In the genomic region with DNA sequence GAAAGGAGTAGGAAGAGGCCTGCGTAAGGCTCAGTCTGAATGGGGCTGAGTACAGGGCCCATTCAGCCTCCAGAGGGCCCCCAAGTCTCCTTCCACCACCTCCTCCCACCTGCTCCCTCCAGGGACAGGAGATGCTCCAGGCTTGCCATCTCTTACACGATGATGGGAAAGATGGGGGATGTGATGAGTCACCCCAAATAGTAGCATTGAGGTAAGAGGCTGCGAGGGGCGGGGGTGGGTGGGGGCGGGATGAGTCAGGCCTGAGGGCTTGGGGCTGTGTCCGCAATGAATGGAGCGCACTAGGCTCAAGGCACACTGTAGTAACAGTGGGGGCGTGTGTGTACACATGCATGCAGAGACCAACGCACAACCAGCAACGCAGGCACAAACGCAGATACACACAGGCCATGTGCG, we compare ENCODE assay signal across 10 mouse cellular contexts. TPM values are rescaled to one million over a fixed set of nuclear protein-coding genes. Genes with fewer than 3 reads are reported as not detected.
DNase-seq lines count a peak whose midpoint lies in the region; ATAC-seq and TF ChIP-seq lines count a peak whose summit lies in the region.
"Had no signal": no experiment of that assay in that cellular context is flagged by ENCODE, and none has a peak within 500 bp of the region (broad histone marks: within the 10 kb centered on the region; RNA-seq: fewer than 3 reads in every experiment).

No protein-coding gene starts in this region.

- H3K27ac ChIP-seq in forebrain, postnatal 0 days (ENCODE audit: low read depth, low read length) = no peak overlapping the region
- no peak overlapping the region for H3K27ac ChIP-seq in forebrain, embryonic 12.5 days
- H3K27ac ChIP-seq: heart, embryonic 13.5 days had no signal

- H3K27me3 ChIP-seq in forebrain, postnatal 0 days (ENCODE audit: insufficient read depth, low read length) = no peaks in the 10 kb centered on the region
- H3K27me3 ChIP-seq in forebrain, embryonic 12.5 days = no peaks in the 10 kb centered on the region; the same call in 1 of the 2 replicates
- H3K27me3 ChIP-seq: heart, embryonic 13.5 days had no signal

- no peaks in the 10 kb centered on the region for H3K9me3 ChIP-seq in forebrain, postnatal 0 days (ENCODE audit: low read length)
- H3K9me3 ChIP-seq in forebrain, embryonic 12.5 days = no peaks in the 10 kb centered on the region
- H3K9me3 ChIP-seq: heart, embryonic 13.5 days had no signal

- no peaks in the 10 kb centered on the region for H3K4me1 ChIP-seq in forebrain, postnatal 0 days (ENCODE audit: insufficient read depth)
- H3K4me1 ChIP-seq in forebrain, embryonic 12.5 days = 0 out of 2 replicates have a peak, but pooled peaks cover 2% of the 10 kb centered on the region

- peak; percentile 66; the same call in 1 of the 2 replicates for ATAC-seq in forebrain, postnatal 0 days
- ATAC-seq in forebrain, embryonic 12.5 days (ENCODE audit: low FRiP score) = no peak
- ATAC-seq: CD4-positive, CD25-positive, alpha-beta regulatory T cell, adult 4 months had no signal

- DNase-seq in forebrain, postnatal 0 days = no peak
- peak; percentile 64 to 80 for DNase-seq in left cerebral cortex, adult 18-20 months (ENCODE audit: low spot score in 2 of 2)
- DNase-seq in left cerebral cortex, postnatal 10 days (ENCODE audit: extremely low spot score in 1 of 2, low spot score in 2 of 2) = no peak
- peak; percentile 65 for DNase-seq in Muller cell, postnatal 12 days (ENCODE audit: inconsistent ontology term)
- peak; percentile 64 for DNase-seq in right cerebral cortex, postnatal 25 days
- DNase-seq in adrenal gland, adult 2 months = no peak
- DNase-seq in spleen, postnatal 10 days (ENCODE audit: low spot score in 2 of 2) = no peak

- H3K4me3 ChIP-seq in forebrain, postnatal 0 days (ENCODE audit: low read depth, low read length) = no peak overlapping the region
- H3K4me3 ChIP-seq in forebrain, embryonic 12.5 days (replicated peaks) = no peak overlapping the region
- H3K4me3 ChIP-seq: heart, embryonic 13.5 days had no signal

- H3K36me3 ChIP-seq in forebrain, postnatal 0 days (ENCODE audit: insufficient read depth) = peaks cover 96% of the 10 kb centered on the region
- peaks cover 97% of the 10 kb centered on the region for H3K36me3 ChIP-seq in forebrain, embryonic 12.5 days (replicated peaks)

- intact Hi-C loops in left cerebral cortex, postnatal 10 days (cut with DNase I) = no loop called here

- H3K9ac ChIP-seq in forebrain, postnatal 0 days = no peak overlapping the region
- no peak overlapping the region for H3K9ac ChIP-seq in forebrain, embryonic 12.5 days
- H3K9ac ChIP-seq: heart, embryonic 13.5 days had no signal

- no peak overlapping the region for H3K4me2 ChIP-seq in forebrain, postnatal 0 days (ENCODE audit: low read depth)
- no peak overlapping the region for H3K4me2 ChIP-seq in forebrain, embryonic 12.5 days
- H3K4me2 ChIP-seq: heart, embryonic 13.5 days had no signal

- 77% methylated on average over 12 of the region's 12 CpGs for WGBS in forebrain, postnatal 0 days
- WGBS in forebrain, embryonic 12.5 days = 79% methylated on average over 12 of the region's 12 CpGs

- TF ChIP-seq CTCF in forebrain, postnatal 0 days (IDR thresholded peaks at IDR 0.05; ENCODE audit: low read depth) = peak; percentile 43; the same call in 1 of the 2 replicates

RNA-seq across cellular contexts. Expression of gene G6pc3, which starts 12.0 kb away (rescaled TPM):
- total RNA-seq in forebrain, postnatal 0 days (2014; rRNA removed) = 27.3 and 32.1 TPM in 2 replicates
- 27.4 and 32.0 TPM in 2 replicates for polyA plus RNA-seq in forebrain, postnatal 0 days (2015; fragmentation: Nextera tagmentation; extraction: Ambion mirVana)
- 26.6 and 28.3 TPM in 2 replicates for polyA plus RNA-seq in forebrain, embryonic 12.5 days (2016; fragmentation: Nextera tagmentation; extraction: Ambion mirVana)
- 10 to 100 TPM; 67.9 to 68.2 TPM for total RNA-seq in left cerebral cortex, adult 18-20 months (2021)
- 10 to 100 TPM; 43.8 to 45.0 TPM for total RNA-seq in left cerebral cortex, postnatal 10 days (2021)
- 100 to 1,000 TPM; 140 to 149 TPM for total RNA-seq in adrenal gland, adult 2 months (2021)
- polyA plus RNA-seq in adrenal gland, adult 2 months (2012; rRNA removed) = 254 and 297 TPM in 2 replicates

RNA-seq across cellular contexts. Expression of gene Lsm12, which starts 16.3 kb away (rescaled TPM):
- 76.7 and 86.4 TPM in 2 replicates for total RNA-seq in forebrain, postnatal 0 days (2014; rRNA removed)
- 145 and 154 TPM in 2 replicates for polyA plus RNA-seq in forebrain, postnatal 0 days (2015; fragmentation: Nextera tagmentation; extraction: Ambion mirVana)
- 136 and 139 TPM in 2 replicates for polyA plus RNA-seq in forebrain, embryonic 12.5 days (2016; fragmentation: Nextera tagmentation; extraction: Ambion mirVana)
- total RNA-seq in left cerebral cortex, adult 18-20 months (2021) = 10 to 100 TPM; 55.0 to 64.2 TPM
- total RNA-seq in left cerebral cortex, postnatal 10 days (2021) = 10 to 100 TPM; 67.6 to 72.3 TPM
- total RNA-seq in adrenal gland, adult 2 months (2021) = 100 to 1,000 TPM in 1 of 2 experiments, 10 to 100 TPM in 1; 82.6 to 108 TPM
- polyA plus RNA-seq in adrenal gland, adult 2 months (2012; rRNA removed) = 35.8 and 40.1 TPM in 2 replicates

RNA-seq across cellular contexts. Expression of gene Hdac5, which starts 28.6 kb away (rescaled TPM):
- total RNA-seq in forebrain, postnatal 0 days (2014; rRNA removed) = 170 and 209 TPM in 2 replicates
- polyA plus RNA-seq in forebrain, postnatal 0 days (2015; fragmentation: Nextera tagmentation; extraction: Ambion mirVana) = 67.1 and 69.4 TPM in 2 replicates
- polyA plus RNA-seq in forebrain, embryonic 12.5 days (2016; fragmentation: Nextera tagmentation; extraction: Ambion mirVana) = 68.8 and 70.6 TPM in 2 replicates
- total RNA-seq in left cerebral cortex, adult 18-20 months (2021) = 100 to 1,000 TPM; 298 to 303 TPM
- total RNA-seq in left cerebral cortex, postnatal 10 days (2021) = 100 to 1,000 TPM; 190 TPM
- 100 to 1,000 TPM in 1 of 2 experiments, 10 to 100 TPM in 1; 67.8 to 127 TPM for total RNA-seq in adrenal gland, adult 2 months (2021)
- polyA plus RNA-seq in adrenal gland, adult 2 months (2012; rRNA removed) = 99.3 and 131 TPM in 2 replicates

RNA-seq across cellular contexts. Expression of gene Tmem101, which starts 45.2 kb away (rescaled TPM):
- total RNA-seq in forebrain, postnatal 0 days (2014; rRNA removed) = 42.1 and 44.4 TPM in 2 replicates
- polyA plus RNA-seq in forebrain, postnatal 0 days (2015; fragmentation: Nextera tagmentation; extraction: Ambion mirVana) = 34.1 and 38.2 TPM in 2 replicates
- 35.7 and 36.3 TPM in 2 replicates for polyA plus RNA-seq in forebrain, embryonic 12.5 days (2016; fragmentation: Nextera tagmentation; extraction: Ambion mirVana)
- total RNA-seq in left cerebral cortex, adult 18-20 months (2021) = 10 to 100 TPM; 24.6 to 25.3 TPM
- 10 to 100 TPM; 24.3 to 24.4 TPM for total RNA-seq in left cerebral cortex, postnatal 10 days (2021)
- total RNA-seq in adrenal gland, adult 2 months (2021) = 10 to 100 TPM in 1 of 2 experiments, 1 to 10 TPM in 1; 7.9 to 16.5 TPM
- polyA plus RNA-seq in adrenal gland, adult 2 months (2012; rRNA removed) = 23.9 and 26.8 TPM in 2 replicates

RNA-seq across cellular contexts. Expression of gene BC030867, which starts 47.3 kb away (rescaled TPM):
- total RNA-seq in forebrain, postnatal 0 days (2014; rRNA removed) = 0.62 and 1.0 TPM in 2 replicates
- polyA plus RNA-seq in forebrain, postnatal 0 days (2015; fragmentation: Nextera tagmentation; extraction: Ambion mirVana) = 1.5 and 1.6 TPM in 2 replicates
- polyA plus RNA-seq in forebrain, embryonic 12.5 days (2016; fragmentation: Nextera tagmentation; extraction: Ambion mirVana) = 18.5 and 19.4 TPM in 2 replicates
- total RNA-seq in left cerebral cortex, adult 18-20 months (2021) = 1 to 10 TPM; 1.0 to 2.3 TPM
- under 1 TPM; 0.83 to 0.99 TPM for total RNA-seq in left cerebral cortex, postnatal 10 days (2021)
- under 1 TPM; 0.35 to 0.93 TPM for total RNA-seq in adrenal gland, adult 2 months (2021)
- polyA plus RNA-seq in adrenal gland, adult 2 months (2012; rRNA removed) = 1.2 and 1.6 TPM in 2 replicates

Comparison
In these comparisons a context has a peak if more than half of its experiments do, and no peak if none do; other contexts are left out.
1. DNase-seq: peak in left cerebral cortex, adult 18-20 months (2 of 2), Muller cell, postnatal 12 days (single experiment) and right cerebral cortex, postnatal 25 days (single experiment); none in forebrain, postnatal 0 days (single experiment), left cerebral cortex, postnatal 10 days (0 of 2), adrenal gland, adult 2 months (single experiment) and spleen, postnatal 10 days (0 of 2).